Mouse (Mus musculus) bone marrow, adult 2 months (tissue): ENCODE data around the gene Timm8a1. TPM values are rescaled to one million over a fixed set of nuclear protein-coding genes. Genes with fewer than 3 reads are reported as not detected.
A peak's percentile ranks its signal among the peaks of the same experiment; 100 is the strongest.

Source experiments
- H3K27ac ChIP-seq: fragments of 200-500 bp; 2 replicates; pipeline ENCODE4 v1.5.1; 2012; ENCODE audit warnings: low read depth, mild to moderate bottlenecking, control low read depth, inconsistent platforms, low read length; ENCODE audit not compliant: control insufficient read depth, poor library complexity, insufficient read depth
- H3K4me1 ChIP-seq: fragments of 200-500 bp; 2 replicates; pipeline ENCODE4 v1.6.1; 2011; ENCODE audit warnings: low read length; ENCODE audit not compliant: control insufficient read depth, insufficient read depth
- H3K4me3 ChIP-seq: fragments of 200-500 bp; replicated peaks from 2 replicates; pipeline ENCODE3; 2011; ENCODE audit warnings: mild to moderate bottlenecking, low read depth, low read length, control low read depth; ENCODE audit not compliant: control insufficient read depth
- CTCF ChIP-seq: fragments of 200-500 bp; IDR thresholded peaks from 2 replicates; pipeline ENCODE4 v1.5.1; 2011; ENCODE audit warnings: low read length, control low read depth; ENCODE audit not compliant: control insufficient read depth, insufficient read depth
- POLR2A ChIP-seq: fragments of 200-500 bp; IDR thresholded peaks from 2 replicates; pipeline ENCODE4 v1.6.1; 2011; ENCODE audit warnings: low read depth, mild to moderate bottlenecking, control low read depth, low read length, borderline replicate concordance; ENCODE audit not compliant: control insufficient read depth
- WGBS: fragments of 180-500 bp; shearing (Covaris S2); methylation state at CpG from one replicate; pipeline ENCODE4 v1.1.7; 2018; 5-methylcytosine and 5-hydroxymethylcytosine counted together
- polyA plus RNA-seq: library from polyadenylated mRNA; stranded (reverse); fragments of >200 nt; gene quantifications from 2 replicates; pipeline ENCODE4 v1.2.4, GENCODE M21; 2011; ENCODE audit warnings: low replicate concordance; ENCODE audit not compliant: missing spikeins, insufficient read depth, insufficient read length

The Timm8a1 gene
- polyA plus RNA-seq, result 11.6 and 28.4 TPM in 2 replicates

DNA sequence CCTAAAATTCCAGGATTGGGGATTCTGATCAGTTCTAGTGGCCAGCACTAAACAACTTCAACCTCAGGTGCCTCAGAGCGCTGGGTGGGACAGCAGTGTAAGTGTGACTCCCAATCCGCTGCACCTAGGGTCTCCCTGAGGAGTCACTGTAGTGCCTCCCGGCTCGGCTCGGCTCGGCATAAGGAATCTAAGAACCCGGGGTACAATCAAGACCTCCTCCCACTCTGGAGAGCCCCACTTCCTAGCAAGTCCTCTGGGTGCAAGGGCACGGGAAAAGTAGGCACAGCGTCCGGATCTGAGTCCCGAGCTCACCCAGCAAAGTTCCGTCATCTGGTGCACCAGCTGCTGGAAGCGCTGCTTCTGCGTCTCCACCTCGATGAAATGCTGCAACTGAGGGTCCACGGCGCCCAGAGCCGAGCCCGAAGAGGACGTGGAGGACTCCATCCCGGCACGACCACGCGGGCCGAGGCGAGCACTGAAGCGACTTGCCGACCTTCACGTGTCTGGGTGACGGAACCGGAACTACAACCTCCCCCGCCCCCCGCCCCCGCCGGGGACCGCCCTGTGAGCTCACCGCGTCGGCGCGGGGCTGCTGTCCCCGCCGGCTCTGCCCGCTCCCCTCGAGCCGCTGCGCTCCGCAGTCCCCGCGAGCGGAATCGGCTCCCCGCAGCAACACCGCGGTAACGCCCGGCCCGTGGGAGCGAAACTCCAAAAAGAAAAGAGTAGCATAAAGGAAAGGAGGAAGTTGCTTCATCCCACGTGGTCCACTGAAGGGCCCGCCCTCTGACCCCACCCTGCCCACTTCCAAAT, at the start of gene Timm8a1:
Gene Timm8a1 (minus strand): TSS at position 721 of the 810 bp plus-strand sequence.
- WGBS, result 14% methylated on average over 56 of the region's 61 CpGs
- Histone ChIP-seq H3K27ac (peak within 1 kb of the TSS; percentile 94), H3K4me1 (no peaks in the 10 kb centered on the region), H3K4me3 (peak within 1 kb of the TSS; percentile 91)
- no peak for TF ChIP-seq CTCF

DNA sequence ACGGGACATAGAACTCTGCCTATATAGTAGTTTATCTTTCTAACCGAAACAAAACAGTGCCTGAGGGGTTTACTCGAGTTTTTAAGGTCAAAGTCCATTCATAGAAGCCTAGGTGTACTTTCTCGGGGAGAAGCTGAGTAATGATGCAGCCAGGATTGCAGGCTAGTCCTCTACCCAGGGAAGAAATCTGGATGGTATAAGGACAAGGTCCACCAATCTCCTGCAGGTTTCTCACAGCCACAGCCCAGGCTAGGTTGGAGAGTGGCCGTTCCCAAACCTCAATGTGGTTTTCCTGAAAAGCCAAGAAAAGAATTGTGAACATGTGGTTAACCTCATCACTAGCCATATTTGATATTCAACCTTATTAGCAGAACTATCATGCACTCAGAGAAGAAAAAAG, 48.2 kb upstream of the Timm8a1 start:
- WGBS, result 22% methylated on average over 5 of the region's 5 CpGs

DNA sequence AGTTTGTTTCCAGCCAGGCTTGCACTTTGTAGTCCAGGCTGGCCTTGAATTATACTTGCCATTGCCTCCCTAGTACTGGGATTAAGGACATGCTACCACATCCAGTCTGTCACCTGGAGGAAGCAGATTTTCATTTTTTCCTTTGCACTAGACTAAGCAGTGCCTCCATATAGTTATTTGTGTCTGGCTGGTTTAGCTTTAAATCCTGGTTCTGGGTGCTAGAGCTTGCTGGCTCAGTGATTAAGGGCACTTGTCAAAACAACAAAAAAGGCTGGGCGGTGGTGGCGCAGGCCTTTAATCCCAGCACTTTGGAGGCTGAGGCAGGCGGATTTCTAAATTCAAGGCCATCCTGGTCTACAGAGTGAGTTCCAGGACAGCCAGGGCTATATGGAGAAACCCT, 47.3 kb upstream of the Timm8a1 start:
- Histone ChIP-seq H3K4me1 (no peaks in the 10 kb centered on the region), H3K27ac (no peak overlapping the region), H3K4me3 (no peak overlapping the region)
- 85% methylated on average over 3 of the region's 3 CpGs for WGBS
- no peak for TF ChIP-seq POLR2A
- no peak for TF ChIP-seq CTCF

More for the DNA sequence above, 48.2 kb upstream of the Timm8a1 start:
- H3K27ac ChIP-seq, result no peak overlapping the region
- no peak overlapping the region for H3K4me3 ChIP-seq
- TF ChIP-seq POLR2A, result no peak
- TF ChIP-seq CTCF, result no peak
- no peaks in the 10 kb centered on the region for H3K4me1 ChIP-seq

DNA sequence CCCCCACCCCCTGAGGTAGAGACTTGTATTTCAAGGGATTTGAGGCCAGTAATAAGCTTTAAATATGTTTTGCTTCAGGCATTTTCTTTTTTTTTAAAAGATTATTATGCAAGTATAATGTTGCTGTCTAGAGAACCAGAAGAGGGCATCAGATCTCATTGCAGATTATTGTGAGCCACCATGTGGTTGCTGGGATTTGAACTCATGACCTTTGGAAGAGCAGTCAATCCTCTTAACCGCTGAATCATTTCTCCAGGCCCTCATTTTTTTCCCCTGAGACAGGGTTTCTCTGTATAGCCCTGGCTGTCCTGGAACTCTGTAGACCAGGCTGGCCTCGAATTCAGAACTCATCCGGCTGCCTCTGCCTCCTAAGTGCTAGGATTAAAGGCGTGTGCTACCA, 46.6 kb upstream of the Timm8a1 start:
- TF ChIP-seq CTCF (no peak), POLR2A (no peak)
- H3K27ac ChIP-seq, result no peak overlapping the region
- H3K4me1 ChIP-seq, result no peaks in the 10 kb centered on the region
- WGBS, result 83% methylated on average over 4 of the region's 4 CpGs
- H3K4me3 ChIP-seq, result no peak overlapping the region

DNA sequence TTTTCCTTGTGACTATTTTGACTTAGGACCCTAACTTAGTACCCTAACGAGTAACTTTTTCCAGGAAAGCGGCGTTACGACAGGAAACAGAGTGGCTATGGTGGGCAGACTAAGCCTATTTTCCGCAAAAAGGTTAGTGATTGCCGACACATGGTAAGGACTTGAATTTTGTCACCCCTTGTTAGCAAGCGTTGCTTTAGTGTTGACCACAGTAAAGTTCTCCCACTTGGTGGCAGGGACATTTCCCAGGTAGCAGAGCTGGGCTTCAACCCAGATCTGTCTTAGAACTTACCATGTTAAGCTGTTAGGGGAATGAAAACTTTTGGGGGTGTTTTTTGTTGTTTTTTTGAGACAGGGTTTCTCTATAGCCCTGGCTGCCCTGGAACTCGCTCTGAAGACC, 44.8 kb upstream of the Timm8a1 start:
- H3K4me3 ChIP-seq, result peak overlapping the region; percentile 83
- H3K27ac ChIP-seq, result no peak overlapping the region
- H3K4me1 ChIP-seq, result no peaks in the 10 kb centered on the region
- TF ChIP-seq CTCF (no peak), POLR2A (no peak)
- 26% methylated on average over 8 of the region's 8 CpGs for WGBS

DNA sequence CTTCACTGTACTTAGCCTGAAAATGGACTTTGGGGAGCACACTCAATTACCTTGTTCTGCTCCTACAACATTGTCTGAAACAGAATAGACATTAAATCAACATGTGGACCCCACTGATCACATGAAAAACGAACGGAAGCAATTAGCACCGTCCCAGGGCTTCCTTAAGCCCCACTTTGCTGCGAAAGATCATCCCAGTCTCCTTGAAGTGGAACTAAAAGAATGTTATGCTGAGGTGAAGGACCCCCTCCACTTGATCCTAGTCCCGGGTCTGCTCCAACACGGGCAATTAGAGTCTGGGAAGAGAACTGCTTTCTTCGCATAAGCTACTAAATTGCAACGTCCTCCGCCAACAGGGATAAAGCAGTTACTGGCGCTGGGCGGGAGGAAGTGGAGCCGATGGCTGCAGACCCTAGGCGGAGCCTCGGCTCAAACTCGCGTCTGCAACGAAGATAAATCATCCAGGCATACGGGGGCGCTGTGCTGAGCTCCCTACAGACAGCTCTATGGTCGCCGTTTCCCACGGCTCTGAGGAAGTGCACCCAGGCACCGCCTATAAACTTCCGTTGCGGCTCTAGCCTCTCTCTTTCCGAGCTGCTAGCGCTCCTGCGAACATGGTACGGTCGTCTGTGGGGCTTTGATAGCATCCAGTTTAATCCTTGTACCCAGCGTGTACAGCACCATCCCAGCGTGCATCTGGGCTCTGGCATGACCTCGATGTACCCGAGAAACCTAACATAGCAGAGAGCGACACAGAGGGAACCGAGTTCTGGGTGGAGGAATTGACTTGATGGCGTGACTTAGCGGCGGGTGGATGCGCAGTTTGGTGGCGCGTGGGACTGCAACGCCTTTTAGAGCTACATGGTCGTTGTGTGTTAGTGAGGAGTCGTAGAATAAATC, 43.7 kb upstream of the Timm8a1 start, which contains the start of gene Rpl36a:
Gene Rpl36a (plus strand): TSS at position 552 of the 900 bp plus-strand sequence.
- Histone ChIP-seq H3K4me3 (peak within 1 kb of the TSS; percentile 83), H3K27ac (peak within 1 kb of the TSS; percentile 61), H3K4me1 (no peaks in the 10 kb centered on the region; the same call in 1 of the 2 replicates)
- 15% methylated on average over 45 of the region's 45 CpGs for WGBS
- TF ChIP-seq CTCF (peak; percentile 75), POLR2A (peak; percentile 62; the same call in 1 of the 2 replicates)

DNA sequence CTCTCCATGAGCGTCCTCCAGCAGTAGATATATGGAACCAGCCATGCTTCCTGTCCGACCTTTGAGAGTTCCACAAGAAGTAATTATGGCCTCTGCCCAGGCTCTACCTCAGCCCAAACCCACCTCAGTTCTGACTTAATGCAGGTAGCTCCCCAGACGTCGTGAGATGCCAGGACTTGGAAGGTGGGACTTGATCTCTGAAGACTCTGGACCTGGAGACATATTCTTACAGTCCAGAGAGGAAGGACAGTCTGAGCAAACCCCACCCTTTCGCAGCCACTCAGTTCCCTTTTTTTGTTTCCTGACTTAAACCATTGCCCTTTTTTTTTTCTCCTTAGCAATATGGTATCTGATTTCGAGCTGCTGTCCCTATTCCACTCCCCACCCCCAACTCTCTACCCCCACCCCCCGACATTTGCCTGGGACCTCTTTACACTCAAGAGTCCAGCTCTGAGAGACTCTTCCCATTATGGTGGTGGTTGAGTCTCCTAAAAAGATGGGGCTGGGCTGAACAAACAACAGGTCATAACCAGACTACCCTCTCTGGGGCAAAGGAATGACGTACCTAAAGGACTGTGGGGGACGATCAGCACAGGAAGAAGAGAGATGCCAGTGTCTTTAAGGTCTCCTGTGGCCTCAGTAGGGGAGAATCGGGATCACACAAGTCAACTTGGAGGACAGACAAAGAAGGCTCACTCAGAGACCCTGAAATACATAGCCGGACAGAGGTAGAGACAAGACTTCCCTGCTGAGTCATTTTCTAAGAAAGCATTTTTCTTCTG, 41.4 kb upstream of the Timm8a1 start, which contains the start of gene Btk:
Gene Btk (minus strand): TSS at position 683 of the 782 bp plus-strand sequence.
- H3K27ac ChIP-seq, result peak within 1 kb of the TSS; percentile 89
- no peak for TF ChIP-seq CTCF
- TF ChIP-seq POLR2A, result no peak

DNA sequence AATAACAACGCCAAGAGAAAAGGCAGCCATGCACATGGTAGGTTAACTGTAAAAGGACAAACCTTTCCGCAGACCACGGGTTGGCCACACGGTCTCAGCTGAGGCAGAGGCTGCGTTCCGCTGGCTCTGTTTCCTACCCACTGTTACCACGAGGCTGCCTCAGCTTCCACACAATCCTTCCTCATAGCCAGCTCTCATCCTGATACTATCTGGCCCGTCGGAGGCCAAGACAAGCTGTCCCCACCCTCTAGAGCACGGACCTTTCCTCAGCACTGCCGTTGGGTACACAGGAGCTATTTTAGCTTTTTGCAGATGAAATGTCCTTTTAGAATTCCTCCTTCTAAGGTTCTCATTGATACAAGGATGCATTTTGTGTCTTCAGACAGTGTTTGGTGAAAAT, 40.6 kb upstream of the Timm8a1 start:
- peak overlapping the region; percentile 83 for H3K27ac ChIP-seq
- TF ChIP-seq CTCF (no peak), POLR2A (no peak)
- H3K4me1 ChIP-seq, result no peaks in the 10 kb centered on the region; the same call in 1 of the 2 replicates
- H3K4me3 ChIP-seq, result peak overlapping the region; percentile 86
- 12% methylated on average over 11 of the region's 11 CpGs for WGBS

More for the DNA sequence above, 41.4 kb upstream of the Timm8a1 start, which contains the start of gene Btk:
- peak within 1 kb of the TSS; percentile 86 for H3K4me3 ChIP-seq
- no peaks in the 10 kb centered on the region; the same call in 1 of the 2 replicates for H3K4me1 ChIP-seq
- WGBS, result 16% methylated on average over 11 of the region's 11 CpGs
